Mouse (Mus musculus) kidney, postnatal 10 days (tissue): ENCODE data around the gene Map3k11.
A peak's percentile ranks its signal among the peaks of the same experiment; 100 is the strongest.

Source experiments
- DNase-seq: peaks from one replicate; pipeline ENCODE4 v3.0.0; 2021; ENCODE audit warnings: mixed read lengths

Map3k11 gene

GRCm38 (mm10) chr19:5688200-5689087 is at the start of gene Map3k11, which contains the start of gene Pcnx3:
Gene Map3k11, plus strand, starts transcription at chr19:5688742.
Gene Pcnx3, minus strand, starts transcription at chr19:5688908.
- DNase-seq = peak; percentile 98

- DNase-seq = no peak
Measured at GRCm38 (mm10) chr19:5640339-5640738, 48.2 kb upstream of the Map3k11 start.

- no peak for DNase-seq
Measured at GRCm38 (mm10) chr19:5641021-5641420, 47.5 kb upstream of the Map3k11 start.

- no peak for DNase-seq
Measured at GRCm38 (mm10) chr19:5641641-5642040, 46.9 kb upstream of the Map3k11 start.

- no peak for DNase-seq
Measured at GRCm38 (mm10) chr19:5645280-5645679, 43.3 kb upstream of the Map3k11 start.

GRCm38 (mm10) chr19:5646731-5647330 is 41.7 kb upstream of the Map3k11 start:
- DNase-seq = no peak

GRCm38 (mm10) chr19:5647791-5648190 is 40.8 kb upstream of the Map3k11 start:
- no peak for DNase-seq

- peak; percentile 86 for DNase-seq
Measured at GRCm38 (mm10) chr19:5648401-5649297, 39.9 kb upstream of the Map3k11 start.

GRCm38 (mm10) chr19:5649298-5649741 is 39.2 kb upstream of the Map3k11 start:
- DNase-seq = peak; percentile 63

GRCm38 (mm10) chr19:5651502-5652274 is 36.9 kb upstream of the Map3k11 start:
- DNase-seq = no peak

GRCm38 (mm10) chr19:5652570-5652969 is 36.0 kb upstream of the Map3k11 start:
- no peak for DNase-seq

GRCm38 (mm10) chr19:5653969-5654719 is 34.4 kb upstream of the Map3k11 start:
- no peak for DNase-seq

- no peak for DNase-seq
Measured at GRCm38 (mm10) chr19:5654720-5655298, 33.7 kb upstream of the Map3k11 start.

GRCm38 (mm10) chr19:5660942-5661751 is 27.4 kb upstream of the Map3k11 start:
- peak; percentile 68 for DNase-seq

- no peak for DNase-seq
Measured at GRCm38 (mm10) chr19:5662310-5662709, 26.2 kb upstream of the Map3k11 start.

GRCm38 (mm10) chr19:5662981-5663913 is 25.3 kb upstream of the Map3k11 start, which contains the start of gene Sipa1:
Gene Sipa1, minus strand, starts transcription at chr19:5663707.
- DNase-seq = peak; percentile 97

- DNase-seq = no peak
Measured at GRCm38 (mm10) chr19:5664669-5665257, 23.8 kb upstream of the Map3k11 start.

- DNase-seq = no peak
Measured at GRCm38 (mm10) chr19:5665465-5665864, 23.1 kb upstream of the Map3k11 start.
